Mouse (Mus musculus): ENCODE data around the gene Acad10. TPM values are rescaled to one million over a fixed set of nuclear protein-coding genes. Genes with fewer than 3 reads are reported as not detected.
"Not testable (repeated sequence)": the region's sequence is repeated elsewhere in the genome, so short reads cannot be mapped to it uniquely, and the experiment has no call there.

The Acad10 gene
- total and polyA plus RNA-seq, 2 experiments from 2014 or later, result 1.8 to 6.1 TPM

DNA sequence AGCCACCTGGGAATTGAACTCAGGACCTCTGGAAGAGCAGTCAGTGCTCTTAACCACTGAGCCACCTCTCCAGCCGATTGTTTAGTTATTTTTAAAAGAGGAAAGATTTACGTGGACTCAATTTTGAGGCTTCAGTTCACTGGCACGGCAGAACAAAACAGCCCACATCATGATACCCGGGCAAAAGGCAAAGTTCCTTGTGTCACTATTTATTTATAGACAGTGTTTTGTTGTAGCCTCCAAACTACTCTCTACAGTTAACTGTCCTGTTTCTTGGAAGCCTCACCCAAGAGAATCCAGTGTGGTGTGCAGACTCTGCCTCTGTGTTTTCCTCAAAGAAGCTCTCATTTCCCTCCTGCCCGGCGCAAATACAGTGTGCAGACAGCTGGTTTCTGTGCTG is 48.3 kb downstream of the Acad10 start:
- Histone ChIP-seq H3K27me3 (ENCODE audit: control insufficient read depth, insufficient read depth, low read length) (no peaks in the 10 kb centered on the region), H3K4me1 (ENCODE audit: control insufficient read depth, insufficient read depth) (no peaks in the 10 kb centered on the region), H3K9me3 (replicated peaks; ENCODE audit: control insufficient read depth, low read length) (no peaks in the 10 kb centered on the region), H3K4me2 (ENCODE audit: low read depth, low read length) (no peak overlapping the region), H3K9ac (replicated peaks; ENCODE audit: low read depth, low read length) (no peak overlapping the region), H3K27ac (ENCODE audit: low read depth) (no peak overlapping the region), H3K4me3 (ENCODE audit: low read depth, low read length) (no peak overlapping the region), H3K36me3 (replicated peaks; ENCODE audit: control insufficient read depth, insufficient read depth, low read length) (no peaks in the 10 kb centered on the region)
- no peak for TF ChIP-seq CTCF (IDR thresholded peaks at IDR 0.05; ENCODE audit: low read depth)
- TF ChIP-seq EP300 (IDR thresholded peaks at IDR 0.05; ENCODE audit: low read depth), result no peak
- ATAC-seq (ENCODE audit: insufficient read depth, low read depth) (no peak; the same call in 1 of the 2 replicates), DNase-seq (ENCODE audit: low spot score) (no peak)
- WGBS, result 66% methylated on average over 6 of the region's 6 CpGs

DNA sequence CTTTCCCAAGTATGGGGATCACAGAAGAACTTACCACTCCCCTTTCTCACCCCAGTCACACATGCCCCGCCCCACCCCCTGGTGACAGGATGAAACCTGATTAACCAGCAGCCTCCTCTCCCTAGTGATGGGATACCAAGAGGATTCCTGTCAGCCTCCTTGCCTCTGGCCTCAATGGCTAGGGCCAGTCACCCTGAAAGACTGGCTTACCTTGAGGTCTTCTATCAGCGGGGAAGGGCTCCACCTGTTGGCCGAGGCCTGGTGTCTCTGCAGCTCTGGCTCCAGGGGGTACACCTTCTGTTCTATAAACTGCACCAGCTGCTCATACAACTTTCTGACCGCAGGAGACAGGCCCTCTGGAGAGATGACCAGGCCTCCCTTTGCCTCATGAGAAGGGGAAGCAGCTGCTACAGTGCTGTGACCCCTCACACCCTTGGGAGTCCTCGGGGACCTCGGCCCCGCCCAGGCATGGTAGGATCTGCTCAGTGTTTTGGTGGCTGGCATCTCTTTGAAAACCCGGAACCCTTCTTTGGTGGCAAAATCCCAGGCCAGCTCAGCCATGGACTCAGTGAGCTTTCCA is 50.7 kb downstream of the Acad10 start:
- H3K27ac ChIP-seq (ENCODE audit: low read depth), result not testable (repeated sequence)
- peak; percentile 12; the same call in 1 of the 2 replicates for TF ChIP-seq CTCF (IDR thresholded peaks at IDR 0.05; ENCODE audit: low read depth)
- WGBS, result 60% methylated on average over 7 of the region's 8 CpGs

DNA sequence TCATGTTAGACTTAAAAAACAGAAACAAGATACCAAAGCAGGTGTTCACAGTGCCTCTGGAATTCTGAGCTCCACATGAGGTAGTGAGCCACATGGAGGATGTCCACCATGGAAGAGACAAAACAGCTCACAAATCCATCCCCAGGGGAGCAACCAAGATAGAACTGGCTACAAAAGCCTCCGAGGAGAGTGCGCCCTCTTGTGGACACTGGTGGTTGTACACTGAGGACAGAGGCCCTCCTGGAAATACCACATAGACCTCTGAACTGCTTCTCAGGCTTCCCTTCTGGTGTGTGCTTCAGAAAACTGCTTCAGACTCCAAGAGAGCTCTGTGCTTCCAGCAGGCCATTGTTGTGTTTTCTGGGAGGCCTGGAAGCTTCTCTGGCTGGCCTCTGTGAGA is 54.2 kb downstream of the Acad10 start:
- Histone ChIP-seq H3K4me3 (ENCODE audit: low read depth, low read length) (no peak overlapping the region), H3K27me3 (ENCODE audit: control insufficient read depth, insufficient read depth, low read length) (no peaks in the 10 kb centered on the region), H3K9me3 (replicated peaks; ENCODE audit: control insufficient read depth, low read length) (no peaks in the 10 kb centered on the region), H3K36me3 (replicated peaks; ENCODE audit: control insufficient read depth, insufficient read depth, low read length) (no peaks in the 10 kb centered on the region), H3K27ac (ENCODE audit: low read depth) (no peak overlapping the region), H3K4me2 (ENCODE audit: low read depth, low read length) (no peak overlapping the region), H3K9ac (replicated peaks; ENCODE audit: low read depth, low read length) (no peak overlapping the region), H3K4me1 (ENCODE audit: control insufficient read depth, insufficient read depth) (no peaks in the 10 kb centered on the region)
- DNase-seq (ENCODE audit: low spot score) (no peak), ATAC-seq (ENCODE audit: insufficient read depth, low read depth) (no peak)
- TF ChIP-seq CTCF (IDR thresholded peaks at IDR 0.05; ENCODE audit: low read depth) (peak; percentile 83), EP300 (IDR thresholded peaks at IDR 0.05; ENCODE audit: low read depth) (no peak)
- WGBS, result 0% methylated on average over 2 of the region's 2 CpGs

More for the DNA sequence above, 50.7 kb downstream of the Acad10 start:
- H3K9me3 ChIP-seq (replicated peaks; ENCODE audit: control insufficient read depth, low read length); H3K4me2 ChIP-seq (ENCODE audit: low read depth, low read length); H3K4me3 ChIP-seq (ENCODE audit: low read depth, low read length); H3K4me1 ChIP-seq (ENCODE audit: control insufficient read depth, insufficient read depth); H3K9ac ChIP-seq (replicated peaks; ENCODE audit: low read depth, low read length); ATAC-seq (ENCODE audit: insufficient read depth, low read depth); H3K36me3 ChIP-seq (replicated peaks; ENCODE audit: control insufficient read depth, insufficient read depth, low read length); H3K27me3 ChIP-seq (ENCODE audit: control insufficient read depth, insufficient read depth, low read length); DNase-seq (ENCODE audit: low spot score): not testable (repeated sequence)

DNA sequence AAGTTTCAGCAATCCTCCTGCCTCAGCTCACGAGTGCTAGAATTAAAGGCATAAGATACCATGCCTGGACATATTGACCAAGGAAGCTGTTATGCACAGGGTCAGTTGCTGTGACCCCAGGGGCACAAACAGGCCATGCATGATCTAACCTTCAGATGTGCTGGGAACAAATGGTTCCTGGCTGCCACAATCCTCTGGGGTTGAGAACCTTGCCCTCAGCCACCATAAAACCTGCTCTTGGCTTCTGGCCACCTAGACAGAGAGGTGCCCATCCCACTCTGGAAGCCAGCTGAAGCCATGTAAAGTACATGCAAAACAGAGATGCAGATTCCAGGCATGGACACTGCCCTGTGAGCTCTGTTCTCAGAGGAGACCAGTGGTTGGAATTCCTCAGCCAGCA is 56.5 kb downstream of the Acad10 start:
- WGBS, result 65% methylated on average over 1 of the region's 1 CpGs
- not testable (repeated sequence) for H3K36me3 ChIP-seq (replicated peaks; ENCODE audit: control insufficient read depth, insufficient read depth, low read length); H3K27ac ChIP-seq (ENCODE audit: low read depth); ATAC-seq (ENCODE audit: insufficient read depth, low read depth); H3K4me3 ChIP-seq (ENCODE audit: low read depth, low read length); H3K4me2 ChIP-seq (ENCODE audit: low read depth, low read length); H3K9me3 ChIP-seq (replicated peaks; ENCODE audit: control insufficient read depth, low read length); H3K27me3 ChIP-seq (ENCODE audit: control insufficient read depth, insufficient read depth, low read length); H3K4me1 ChIP-seq (ENCODE audit: control insufficient read depth, insufficient read depth); H3K9ac ChIP-seq (replicated peaks; ENCODE audit: low read depth, low read length); DNase-seq (ENCODE audit: low spot score)

DNA sequence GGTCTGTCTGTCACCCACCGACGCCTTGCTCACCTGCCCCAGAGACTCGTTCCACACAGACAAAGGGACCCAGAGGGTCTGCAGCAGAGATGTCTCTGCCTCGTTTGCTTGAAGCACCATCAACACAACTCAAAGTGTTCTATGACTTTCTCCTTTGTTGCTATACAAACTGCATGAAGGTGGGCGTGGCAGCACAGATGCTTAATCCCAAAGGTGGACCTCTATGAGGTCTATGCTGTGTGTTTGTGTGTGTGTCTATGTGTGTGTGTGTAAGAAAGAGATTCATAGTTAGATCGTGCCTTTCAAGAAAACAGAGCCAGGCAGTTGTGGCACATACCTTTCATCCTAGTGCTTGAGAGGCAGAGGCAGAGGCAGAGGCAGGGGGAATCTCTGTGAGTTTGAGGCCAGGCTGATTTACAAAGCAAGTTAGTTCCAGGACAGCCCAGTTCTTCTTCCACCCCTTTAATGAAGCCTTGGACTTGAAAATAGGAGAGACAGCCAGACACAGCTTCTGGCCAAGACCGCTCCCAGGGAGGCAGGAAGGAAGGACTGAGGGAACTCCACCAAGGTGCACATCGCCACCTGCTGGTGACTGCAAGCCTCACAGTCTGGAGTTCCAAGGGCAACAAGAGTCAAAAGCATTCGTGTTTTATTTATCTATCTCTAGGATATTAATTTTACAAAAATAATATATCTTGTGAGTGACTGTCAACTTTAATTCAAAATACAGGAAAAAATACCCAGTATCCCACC is 58.6 kb downstream of the Acad10 start:
- no peak overlapping the region for H3K4me2 ChIP-seq (ENCODE audit: low read depth, low read length)
- no peaks in the 10 kb centered on the region for H3K36me3 ChIP-seq (replicated peaks; ENCODE audit: control insufficient read depth, insufficient read depth, low read length)
- peak; percentile 79 for DNase-seq (ENCODE audit: low spot score)
- no peaks in the 10 kb centered on the region for H3K9me3 ChIP-seq (replicated peaks; ENCODE audit: control insufficient read depth, low read length)
- WGBS, result 32% methylated on average over 9 of the region's 9 CpGs
- H3K4me3 ChIP-seq (ENCODE audit: low read depth, low read length), result no peak overlapping the region
- peak; percentile 99 for TF ChIP-seq CTCF (IDR thresholded peaks at IDR 0.05; ENCODE audit: low read depth)
- no peak for TF ChIP-seq EP300 (IDR thresholded peaks at IDR 0.05; ENCODE audit: low read depth)
- H3K4me1 ChIP-seq (ENCODE audit: control insufficient read depth, insufficient read depth), result no peaks in the 10 kb centered on the region
- H3K9ac ChIP-seq (replicated peaks; ENCODE audit: low read depth, low read length), result no peak overlapping the region
- ATAC-seq (ENCODE audit: insufficient read depth, low read depth), result peak; percentile 62
- no peak overlapping the region for H3K27ac ChIP-seq (ENCODE audit: low read depth)
- no peaks in the 10 kb centered on the region for H3K27me3 ChIP-seq (ENCODE audit: control insufficient read depth, insufficient read depth, low read length)
